Mouse (Mus musculus): ENCODE data around the gene Pnlip.

Gene Pnlip

GRCm38 (mm10) chr19:58652198-58652597, at the start of gene Pnlip:
Gene Pnlip (plus strand): TSS chr19:58652498.
- in situ Hi-C loops (cut with MboI, MseI), result no loop called here

GRCm38 (mm10) chr19:58609716-58610115, 42.6 kb upstream of the Pnlip start:
- in situ Hi-C loops (cut with MboI, MseI), result loop anchor here (10.0 kb wide), 1 partner anchor 465 kb away; the partner anchor contains the start of gene Shtn1

GRCm38 (mm10) chr19:58612745-58613144, 39.6 kb upstream of the Pnlip start:
- in situ Hi-C loops (cut with MboI, MseI), result no loop called here

GRCm38 (mm10) chr19:58616606-58617005, 35.7 kb upstream of the Pnlip start:
- in situ Hi-C loops (cut with MboI, MseI), result no loop called here

GRCm38 (mm10) chr19:58620661-58621060, 31.6 kb upstream of the Pnlip start:
- in situ Hi-C loops (cut with MboI, MseI), result no loop called here

- in situ Hi-C loops (cut with MboI, MseI), result no loop called here
Measured at GRCm38 (mm10) chr19:58621646-58622045, 30.7 kb upstream of the Pnlip start.

GRCm38 (mm10) chr19:58624799-58625198, 27.5 kb upstream of the Pnlip start:
- in situ Hi-C loops (cut with MboI, MseI), result no loop called here

GRCm38 (mm10) chr19:58625254-58625947, 26.9 kb upstream of the Pnlip start:
- in situ Hi-C loops (cut with MboI, MseI), result no loop called here

GRCm38 (mm10) chr19:58627406-58628337, 24.6 kb upstream of the Pnlip start:
- in situ Hi-C loops (cut with MboI, MseI), result no loop called here

GRCm38 (mm10) chr19:58629351-58629773, 22.9 kb upstream of the Pnlip start:
- in situ Hi-C loops (cut with MboI, MseI), result no loop called here

GRCm38 (mm10) chr19:58650036-58650435, 2.3 kb upstream of the Pnlip start:
- in situ Hi-C loops (cut with MboI, MseI), result no loop called here

GRCm38 (mm10) chr19:58662098-58662497, 9.8 kb downstream of the Pnlip start:
- in situ Hi-C loops (cut with MboI, MseI), result no loop called here

- in situ Hi-C loops (cut with MboI, MseI), result no loop called here
Measured at GRCm38 (mm10) chr19:58663317-58663716, 11.0 kb downstream of the Pnlip start.

GRCm38 (mm10) chr19:58664901-58665300, 12.6 kb downstream of the Pnlip start:
- in situ Hi-C loops (cut with MboI, MseI), result no loop called here

- in situ Hi-C loops (cut with MboI, MseI), result no loop called here
Measured at GRCm38 (mm10) chr19:58674644-58675043, 22.3 kb downstream of the Pnlip start.

- in situ Hi-C loops (cut with MboI, MseI), result no loop called here
Measured at GRCm38 (mm10) chr19:58677117-58677516, 24.8 kb downstream of the Pnlip start.

- in situ Hi-C loops (cut with MboI, MseI), result no loop called here
Measured at GRCm38 (mm10) chr19:58688933-58689332, 36.6 kb downstream of the Pnlip start.

- in situ Hi-C loops (cut with MboI, MseI), result no loop called here
Measured at GRCm38 (mm10) chr19:58695314-58695713, 43.0 kb downstream of the Pnlip start.

- in situ Hi-C loops (cut with MboI, MseI), result no loop called here
Measured at GRCm38 (mm10) chr19:58696235-58696634, 43.9 kb downstream of the Pnlip start.

- in situ Hi-C loops (cut with MboI, MseI), result no loop called here
Measured at GRCm38 (mm10) chr19:58704556-58704955, 52.3 kb downstream of the Pnlip start.

- in situ Hi-C loops (cut with MboI, MseI), result no loop called here
Measured at GRCm38 (mm10) chr19:58708611-58709010, 56.3 kb downstream of the Pnlip start.

- in situ Hi-C loops (cut with MboI, MseI), result no loop called here
Measured at GRCm38 (mm10) chr19:58717925-58718324, 65.6 kb downstream of the Pnlip start.

GRCm38 (mm10) chr19:58720439-58720838, 68.1 kb downstream of the Pnlip start:
- in situ Hi-C loops (cut with MboI, MseI), result no loop called here

Data from regulatory T cell (primary cell).